Mouse (Mus musculus) lung, embryonic 15.5 days (tissue): ENCODE measurements around the gene Ces3a. TPM values are rescaled to one million over a fixed set of nuclear protein-coding genes. Genes with fewer than 3 reads are reported as not detected.
A peak's percentile ranks its signal among the peaks of the same experiment; 100 is the strongest.
"Not testable (repeated sequence)": the region's sequence is repeated elsewhere in the genome, so short reads cannot be mapped to it uniquely, and the experiment has no call there.

Experiments
- ATAC-seq: fragments of 200-750 bp; cut with Nextera tagmentation; 2 replicates; pipeline ENCODE4 v1.8.0; 2017; ENCODE audit warnings: moderate number of reproducible peaks, borderline replicate concordance; ENCODE audit not compliant: low FRiP score, low TSS enrichment; ENCODE audit errors: extremely low read depth
- H3K27ac ChIP-seq: fragments of 300-500 bp; sonication (generic); 2 replicates; pipeline ENCODE4 v1.5.1; 2015; ENCODE audit warnings: moderate library complexity, mild to moderate bottlenecking, inconsistent platforms
- H3K27me3 ChIP-seq: fragments of 300-500 bp; sonication (generic); 2 replicates; pipeline ENCODE4 v1.6.1; 2015; ENCODE audit warnings: inconsistent platforms
- H3K36me3 ChIP-seq: fragments of 300-500 bp; sonication (generic); 2 replicates; pipeline ENCODE4 v1.6.1; 2015; ENCODE audit warnings: inconsistent platforms
- H3K4me1 ChIP-seq: fragments of 300-500 bp; sonication (generic); 2 replicates; pipeline ENCODE4 v1.6.1; 2015; ENCODE audit warnings: inconsistent platforms
- H3K4me2 ChIP-seq: fragments of 300-500 bp; sonication (generic); 2 replicates; pipeline ENCODE4 v1.6.1; 2015; ENCODE audit warnings: inconsistent platforms, mild to moderate bottlenecking, moderate library complexity
- H3K4me3 ChIP-seq: fragments of 300-500 bp; sonication (generic); 2 replicates; pipeline ENCODE4 v1.5.1; 2015; ENCODE audit warnings: mild to moderate bottlenecking, inconsistent platforms
- H3K9ac ChIP-seq: fragments of 300-500 bp; sonication (generic); 2 replicates; pipeline ENCODE4 v1.6.1; 2015; ENCODE audit warnings: inconsistent platforms
- H3K9me3 ChIP-seq: fragments of 300-500 bp; sonication (generic); 2 replicates; pipeline ENCODE4 v1.6.1; 2016; ENCODE audit warnings: inconsistent platforms
- WGBS: fragments of 180-500 bp; shearing (Covaris S2); methylation state at CpG from one replicate; pipeline ENCODE4 v1.1.7; 2015; 5-methylcytosine and 5-hydroxymethylcytosine counted together
- polyA plus RNA-seq: library from polyadenylated mRNA; unstranded; fragments of >200 nt; fragmentation: Nextera tagmentation; extraction: Ambion mirVana; gene quantifications from 2 replicates; pipeline ENCODE4 v1.2.1, GENCODE M21; 2015

Ces3a gene
- polyA plus RNA-seq, 1 experiment from 2014 or later = not detected

DNA sequence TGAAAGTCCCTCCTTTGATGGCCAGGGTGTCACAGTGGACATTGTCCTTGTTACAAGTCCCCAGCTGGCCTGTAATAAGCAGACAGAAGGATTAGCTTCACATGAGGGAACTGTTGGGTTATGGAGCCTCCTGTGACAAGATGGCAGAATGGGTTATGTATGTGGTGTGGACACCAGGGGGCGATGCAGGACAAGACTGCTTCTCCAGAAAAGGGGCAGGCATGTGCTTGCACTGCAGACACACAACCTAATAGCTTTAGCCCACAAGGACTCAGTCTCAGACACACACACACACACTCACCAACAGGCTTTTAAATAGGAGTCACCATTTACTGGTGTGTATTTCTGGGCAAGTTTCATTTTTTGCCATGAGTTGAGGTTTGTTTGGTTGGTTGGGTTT, 18.4 kb downstream of the Ces3a start:
- Histone ChIP-seq H3K9ac (no peak overlapping the region), H3K27me3 (no peaks in the 10 kb centered on the region), H3K4me2 (no peak overlapping the region), H3K4me3 (no peak overlapping the region), H3K9me3 (no peaks in the 10 kb centered on the region), H3K4me1 (no peaks in the 10 kb centered on the region), H3K27ac (no peak overlapping the region), H3K36me3 (no peaks in the 10 kb centered on the region)
- 0% methylated on average over 1 of the region's 1 CpGs for WGBS
- ATAC-seq = no peak

DNA sequence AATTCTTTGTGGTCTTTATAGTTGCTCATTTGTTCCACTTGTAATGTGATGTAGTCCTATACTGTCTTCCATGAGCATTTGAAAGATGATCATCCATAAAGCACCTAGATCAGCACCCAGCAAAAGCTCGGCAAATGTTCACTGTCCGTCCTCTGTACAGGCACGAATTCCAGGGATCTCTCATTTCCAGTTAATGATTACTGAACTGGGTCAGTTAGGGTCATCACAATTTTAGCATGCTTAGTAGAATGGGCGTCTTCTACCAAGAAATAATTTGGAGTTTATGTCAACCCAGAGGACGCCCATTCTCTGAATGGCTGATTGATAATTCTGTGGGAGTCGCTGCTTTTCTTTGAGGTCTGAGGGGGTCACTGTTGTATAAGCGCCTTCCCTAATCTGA, 19.5 kb downstream of the Ces3a start:
- not testable (repeated sequence) for H3K4me1 ChIP-seq, H3K27ac ChIP-seq, H3K4me2 ChIP-seq, H3K4me3 ChIP-seq, H3K9me3 ChIP-seq, H3K36me3 ChIP-seq, H3K27me3 ChIP-seq, ATAC-seq, H3K9ac ChIP-seq
- WGBS = 57% methylated on average over 7 of the region's 7 CpGs

DNA sequence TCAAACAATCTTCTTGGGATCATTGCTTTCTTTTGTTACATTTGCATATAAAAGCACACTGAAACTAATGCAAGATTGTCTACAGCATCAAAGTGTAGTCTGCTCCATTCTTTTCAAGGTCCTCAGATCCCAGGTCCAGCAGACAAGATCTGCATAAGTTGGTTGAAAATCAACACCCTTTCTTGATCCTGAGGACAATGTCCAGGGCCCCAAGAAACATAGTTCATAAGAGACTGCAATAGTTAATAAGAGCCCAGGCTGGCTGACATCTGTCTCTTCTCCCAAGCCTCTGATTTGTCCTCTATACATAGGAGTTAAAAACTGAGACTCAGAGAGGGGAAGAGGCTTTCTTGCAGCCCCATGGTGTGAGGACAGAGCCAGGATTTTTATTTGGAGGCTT, 20.6 kb downstream of the Ces3a start:
- H3K9ac ChIP-seq = no peak overlapping the region
- no peak for ATAC-seq
- no peaks in the 10 kb centered on the region for H3K27me3 ChIP-seq
- no peaks in the 10 kb centered on the region for H3K4me1 ChIP-seq
- H3K4me3 ChIP-seq = no peak overlapping the region
- no peaks in the 10 kb centered on the region for H3K9me3 ChIP-seq
- no peaks in the 10 kb centered on the region for H3K36me3 ChIP-seq
- H3K27ac ChIP-seq = no peak overlapping the region
- no peak overlapping the region for H3K4me2 ChIP-seq

DNA sequence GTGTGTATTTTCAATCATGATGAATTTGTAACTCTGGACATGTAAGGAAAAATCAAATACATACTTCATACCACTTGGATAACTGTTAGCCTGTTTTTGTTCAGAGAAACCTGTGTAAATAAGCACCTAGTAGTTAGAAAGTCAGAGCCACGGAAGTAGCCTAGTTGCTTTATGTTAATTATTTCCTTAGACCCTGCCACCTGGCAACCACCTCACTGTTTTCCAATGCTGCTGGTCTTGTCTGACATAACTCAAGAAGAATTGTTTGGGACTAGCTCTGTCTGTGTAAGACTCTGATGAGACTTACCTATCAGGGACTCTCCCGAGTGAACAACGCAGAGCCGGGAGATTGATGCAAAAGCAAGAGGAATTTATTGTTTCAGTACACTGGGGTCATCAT, 28.2 kb downstream of the Ces3a start:
- Histone ChIP-seq H3K36me3 (no peaks in the 10 kb centered on the region), H3K4me1 (no peaks in the 10 kb centered on the region), H3K27me3 (no peaks in the 10 kb centered on the region), H3K27ac (no peak overlapping the region), H3K4me2 (no peak overlapping the region), H3K9me3 (no peaks in the 10 kb centered on the region), H3K9ac (no peak overlapping the region), H3K4me3 (no peak overlapping the region)
- ATAC-seq = no peak
- 85% methylated on average over 4 of the region's 4 CpGs for WGBS

DNA sequence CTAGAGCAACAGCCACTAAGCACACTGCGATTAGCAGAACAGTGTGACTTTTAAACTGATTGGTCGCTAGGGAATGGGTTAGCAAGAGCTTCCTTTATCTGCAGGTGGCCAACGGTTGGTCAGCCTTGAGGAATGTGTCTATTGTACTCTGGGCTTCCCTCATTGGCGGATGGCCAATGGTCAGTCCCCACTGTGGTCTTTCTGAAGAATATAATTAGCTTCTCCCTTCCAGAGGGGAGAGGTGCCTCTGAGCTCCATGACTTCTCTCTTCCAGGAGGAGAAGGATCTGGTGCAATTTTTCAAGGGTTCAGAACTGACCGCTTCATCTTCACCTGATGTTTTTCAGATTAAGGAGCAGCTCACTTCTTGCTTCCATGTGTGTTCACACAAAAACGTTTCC, 28.7 kb downstream of the Ces3a start:
- H3K27me3 ChIP-seq = no peaks in the 10 kb centered on the region
- no peaks in the 10 kb centered on the region for H3K36me3 ChIP-seq
- no peak for ATAC-seq
- H3K4me1 ChIP-seq = no peaks in the 10 kb centered on the region
- H3K9me3 ChIP-seq = no peaks in the 10 kb centered on the region
- no peak overlapping the region for H3K4me3 ChIP-seq
- no peak overlapping the region for H3K9ac ChIP-seq
- 63% methylated on average over 6 of the region's 6 CpGs for WGBS
- no peak overlapping the region for H3K27ac ChIP-seq
- H3K4me2 ChIP-seq = no peak overlapping the region

DNA sequence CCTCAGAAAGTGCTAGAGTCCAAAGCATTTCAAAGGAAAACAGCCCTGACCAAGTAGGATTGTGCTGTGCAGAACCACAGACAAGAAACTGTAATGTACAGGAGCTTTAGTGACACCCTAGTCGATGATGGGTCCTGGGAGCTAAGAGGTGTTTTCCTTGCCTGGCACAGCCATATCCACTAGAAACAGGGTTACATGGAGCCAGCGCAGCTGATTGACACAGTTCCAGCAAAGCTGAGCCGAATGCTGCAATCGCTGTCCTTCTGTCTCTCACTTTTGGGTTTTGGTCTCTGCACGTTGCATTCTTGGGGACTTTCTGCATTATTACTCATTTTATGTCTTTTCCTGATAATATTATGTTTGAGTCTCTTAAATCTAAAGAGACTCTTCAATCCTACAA, 30.2 kb downstream of the Ces3a start:
- Histone ChIP-seq H3K4me2 (no peak overlapping the region), H3K4me3 (no peak overlapping the region), H3K4me1 (no peaks in the 10 kb centered on the region), H3K9me3 (no peaks in the 10 kb centered on the region), H3K27me3 (no peaks in the 10 kb centered on the region), H3K9ac (no peak overlapping the region), H3K27ac (no peak overlapping the region), H3K36me3 (no peaks in the 10 kb centered on the region)
- ATAC-seq = no peak
- 81% methylated on average over 5 of the region's 5 CpGs for whole genome bisulfite sequencing

DNA sequence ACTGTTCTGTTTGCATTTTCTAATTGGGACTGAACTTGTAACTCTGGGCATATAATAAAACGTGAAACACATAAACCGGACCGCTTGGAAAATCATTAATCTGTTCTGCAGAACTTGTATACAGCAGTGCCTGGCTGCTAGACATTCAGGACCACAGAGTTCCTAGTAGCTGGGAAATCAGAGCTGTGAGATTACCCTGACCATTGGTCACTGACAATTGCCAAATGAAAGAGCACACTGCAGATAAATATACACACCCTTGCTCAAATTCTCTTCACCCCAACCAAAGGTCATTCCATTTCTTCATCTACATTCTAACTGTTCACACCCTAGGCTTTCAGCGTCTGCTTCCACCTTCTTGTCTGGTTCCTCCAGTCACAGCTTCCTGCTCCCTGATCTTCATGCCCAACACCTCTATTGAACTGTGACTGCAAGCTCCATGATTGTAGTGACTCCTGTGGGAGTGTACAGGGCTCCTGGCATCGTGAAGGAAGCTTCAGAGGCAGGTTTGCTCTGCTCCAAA, 32.5 kb downstream of the Ces3a start:
- ATAC-seq = no peak
- no peaks in the 10 kb centered on the region for H3K9me3 ChIP-seq
- no peaks in the 10 kb centered on the region for H3K36me3 ChIP-seq
- no peak overlapping the region for H3K9ac ChIP-seq
- no peak overlapping the region for H3K27ac ChIP-seq
- no peaks in the 10 kb centered on the region for H3K27me3 ChIP-seq
- no peak overlapping the region for H3K4me3 ChIP-seq
- WGBS = 59% methylated on average over 5 of the region's 5 CpGs
- H3K4me2 ChIP-seq = no peak overlapping the region
- H3K4me1 ChIP-seq = no peaks in the 10 kb centered on the region

DNA sequence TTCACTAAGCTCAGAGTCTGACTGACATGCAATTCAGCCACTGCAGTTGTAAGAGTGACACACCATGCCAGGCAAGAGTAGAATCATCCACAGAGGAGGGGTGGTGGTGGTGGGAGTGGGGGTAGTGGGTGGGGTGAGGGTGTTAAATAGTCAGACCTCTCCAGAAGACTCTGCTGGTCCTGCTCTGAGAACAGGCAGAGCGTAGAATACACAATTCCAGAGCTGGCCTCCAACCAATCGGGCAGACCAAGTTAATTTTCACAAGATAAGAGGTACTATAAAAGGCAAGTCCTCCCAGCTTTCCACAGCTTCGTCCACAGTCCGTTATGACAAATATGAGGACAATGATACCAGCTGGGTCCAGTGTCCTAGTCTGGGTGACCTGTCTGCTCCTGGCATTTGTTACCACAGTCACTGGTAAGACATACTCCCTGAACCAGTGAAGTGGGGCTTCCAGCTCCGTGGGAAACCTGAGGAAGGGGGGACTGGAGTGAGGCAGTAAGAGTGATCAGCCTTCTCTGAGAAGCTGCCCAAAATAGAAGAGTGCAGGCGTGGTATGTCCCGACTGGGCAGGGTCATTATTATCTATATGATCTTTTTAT, 35.1 kb downstream of the Ces3a start, which contains the start of gene Ces3b:
TSS of gene Ces3b (plus strand) at position 305 of the 602 bp plus-strand sequence.
- Histone ChIP-seq H3K27ac (no peak within 1 kb of the TSS), H3K9ac (no peak within 1 kb of the TSS), H3K4me3 (no peak within 1 kb of the TSS), H3K36me3 (no peaks in the 10 kb centered on the region), H3K4me1 (no peaks in the 10 kb centered on the region), H3K27me3 (no peaks in the 10 kb centered on the region), H3K4me2 (no peak within 1 kb of the TSS), H3K9me3 (no peaks in the 10 kb centered on the region)
- ATAC-seq = no peak
- WGBS = 52% methylated on average over 7 of the region's 7 CpGs

DNA sequence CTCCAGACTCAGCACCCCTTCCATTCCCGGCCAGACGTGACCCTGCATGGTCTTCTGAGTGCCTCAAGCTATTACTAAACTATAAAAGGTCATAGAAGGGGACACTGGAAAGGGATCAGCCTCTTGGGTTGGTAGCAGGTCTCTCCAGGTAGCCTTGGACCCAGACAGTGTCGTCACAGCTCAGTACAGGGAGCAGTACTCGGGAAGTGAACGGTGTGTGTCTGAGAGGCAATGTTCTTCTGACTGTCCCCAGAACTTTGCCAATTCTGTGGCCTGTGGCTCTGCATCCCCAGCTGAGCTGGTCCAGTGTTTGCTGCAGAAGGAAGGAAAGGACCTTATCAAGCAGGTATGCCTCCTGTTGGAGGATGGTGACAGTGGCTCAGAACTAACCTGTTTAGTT, 39.8 kb downstream of the Ces3a start:
- not testable (repeated sequence) for H3K4me2 ChIP-seq, H3K4me1 ChIP-seq, ATAC-seq, H3K9ac ChIP-seq, H3K27me3 ChIP-seq, H3K9me3 ChIP-seq, H3K27ac ChIP-seq, H3K36me3 ChIP-seq, H3K4me3 ChIP-seq
- 77% methylated on average over 5 of the region's 5 CpGs for WGBS

DNA sequence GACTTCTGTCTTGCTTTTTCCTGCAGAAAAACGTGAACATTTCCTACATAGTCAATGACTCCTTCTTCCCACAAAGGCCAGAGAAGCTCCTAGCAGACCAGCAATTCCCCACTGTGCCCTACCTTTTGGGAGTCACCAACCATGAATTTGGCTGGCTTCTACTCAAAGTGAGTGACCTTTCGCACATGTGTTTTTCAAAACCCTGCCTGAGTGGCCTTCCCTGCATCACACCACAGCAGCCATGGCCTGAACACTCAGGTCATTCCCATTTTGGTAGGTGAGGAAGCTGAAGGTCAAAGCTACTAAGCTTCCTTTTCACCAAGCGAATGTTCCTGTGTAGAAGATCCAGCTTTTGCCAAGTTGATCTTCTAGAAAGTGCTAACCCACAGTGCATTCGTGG, 40.2 kb downstream of the Ces3a start:
- 58% methylated on average over 4 of the region's 4 CpGs for WGBS

DNA sequence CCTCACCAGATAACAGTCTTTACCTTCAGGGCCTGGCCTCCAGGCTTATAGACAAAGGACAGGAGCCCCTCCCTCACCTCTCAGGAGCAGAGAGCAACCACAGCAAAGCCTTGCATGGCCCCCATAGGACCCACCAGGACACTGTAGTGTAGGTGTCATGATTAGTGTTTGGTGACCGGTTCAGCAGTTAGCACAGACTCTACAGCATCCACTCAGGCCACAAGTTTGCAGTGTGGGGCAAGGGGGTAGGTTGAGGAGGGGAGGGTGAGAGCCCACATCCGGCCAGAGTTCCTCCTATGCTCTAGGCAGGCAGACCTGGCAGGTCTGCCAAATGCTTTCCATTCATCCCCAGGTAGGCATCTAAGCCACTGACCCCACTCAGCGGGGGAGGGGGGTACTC, 45.6 kb downstream of the Ces3a start:
- Histone ChIP-seq H3K4me3 (no peak overlapping the region), H3K27me3 (no peaks in the 10 kb centered on the region)

More for the DNA sequence above, 40.2 kb downstream of the Ces3a start:
- no peaks in the 10 kb centered on the region for H3K36me3 ChIP-seq
- no peaks in the 10 kb centered on the region for H3K27me3 ChIP-seq
- ATAC-seq = no peak
- no peak overlapping the region for H3K9ac ChIP-seq
- no peaks in the 10 kb centered on the region for H3K4me1 ChIP-seq
- H3K27ac ChIP-seq = no peak overlapping the region
- H3K4me2 ChIP-seq = no peak overlapping the region
- no peak overlapping the region for H3K4me3 ChIP-seq
- H3K9me3 ChIP-seq = no peaks in the 10 kb centered on the region

DNA sequence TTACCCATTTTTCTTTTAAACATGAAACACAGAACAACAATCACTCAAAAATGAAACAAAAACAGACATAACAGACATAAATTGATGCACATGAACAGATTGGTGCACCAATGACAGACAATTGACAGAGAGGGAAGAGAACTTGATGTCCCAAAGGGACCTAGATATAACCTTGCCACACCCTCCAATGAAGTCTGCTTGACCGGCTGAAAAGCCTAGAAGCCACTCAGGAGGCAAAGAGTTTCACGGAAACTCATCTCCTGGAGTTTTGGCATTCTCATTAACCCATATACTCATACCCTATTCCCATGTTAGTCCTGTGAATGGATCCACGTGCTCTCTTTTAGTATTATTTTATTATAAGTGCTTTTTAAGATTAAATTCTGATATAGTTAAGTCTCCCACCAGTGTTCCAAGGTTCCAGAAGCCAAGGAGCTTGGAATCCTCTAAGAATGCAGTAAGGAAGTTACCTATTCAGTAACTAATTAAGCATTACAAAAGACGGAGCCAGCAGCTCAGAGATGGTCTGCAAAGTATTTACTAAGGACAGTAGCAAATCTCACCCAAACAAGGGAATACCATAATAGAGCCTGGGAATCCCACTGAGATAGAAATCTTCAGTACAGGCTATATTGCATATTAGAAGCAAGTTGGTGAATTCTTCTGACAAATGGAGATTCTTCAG, 53.8 kb downstream of the Ces3a start:
- H3K4me3 ChIP-seq, H3K4me1 ChIP-seq, H3K27me3 ChIP-seq, H3K9ac ChIP-seq, H3K27ac ChIP-seq, H3K9me3 ChIP-seq, H3K4me2 ChIP-seq, H3K36me3 ChIP-seq, ATAC-seq: not testable (repeated sequence)
- WGBS = 74% methylated on average over 4 of the region's 4 CpGs

More for the DNA sequence above, 45.6 kb downstream of the Ces3a start:
- 83% methylated on average over 2 of the region's 3 CpGs for WGBS
- Histone ChIP-seq H3K36me3 (no peaks in the 10 kb centered on the region), H3K4me2 (no peak overlapping the region), H3K9ac (no peak overlapping the region), H3K27ac (no peak overlapping the region), H3K4me1 (no peaks in the 10 kb centered on the region), H3K9me3 (no peaks in the 10 kb centered on the region)
- 0 out of 2 replicates have a peak, but pooled peaks have one; percentile 3 for ATAC-seq
